Mouse (Mus musculus) lung, embryonic 15.5 days (tissue): ENCODE data around the gene Rcan1. TPM values are rescaled to one million over a fixed set of nuclear protein-coding genes. Genes with fewer than 3 reads are reported as not detected.

ENCODE experiments used
- ATAC-seq: fragments of 200-750 bp; cut with Nextera tagmentation; 2 replicates; pipeline ENCODE4 v1.8.0; 2017; ENCODE audit warnings: moderate number of reproducible peaks, borderline replicate concordance; ENCODE audit not compliant: low FRiP score, low TSS enrichment; ENCODE audit errors: extremely low read depth
- H3K27ac ChIP-seq: fragments of 300-500 bp; sonication (generic); 2 replicates; pipeline ENCODE4 v1.5.1; 2015; ENCODE audit warnings: moderate library complexity, mild to moderate bottlenecking, inconsistent platforms
- H3K27me3 ChIP-seq: fragments of 300-500 bp; sonication (generic); 2 replicates; pipeline ENCODE4 v1.6.1; 2015; ENCODE audit warnings: inconsistent platforms
- H3K36me3 ChIP-seq: fragments of 300-500 bp; sonication (generic); 2 replicates; pipeline ENCODE4 v1.6.1; 2015; ENCODE audit warnings: inconsistent platforms
- H3K4me1 ChIP-seq: fragments of 300-500 bp; sonication (generic); 2 replicates; pipeline ENCODE4 v1.6.1; 2015; ENCODE audit warnings: inconsistent platforms
- H3K4me2 ChIP-seq: fragments of 300-500 bp; sonication (generic); 2 replicates; pipeline ENCODE4 v1.6.1; 2015; ENCODE audit warnings: inconsistent platforms, mild to moderate bottlenecking, moderate library complexity
- H3K4me3 ChIP-seq: fragments of 300-500 bp; sonication (generic); 2 replicates; pipeline ENCODE4 v1.5.1; 2015; ENCODE audit warnings: mild to moderate bottlenecking, inconsistent platforms
- H3K9ac ChIP-seq: fragments of 300-500 bp; sonication (generic); 2 replicates; pipeline ENCODE4 v1.6.1; 2015; ENCODE audit warnings: inconsistent platforms
- H3K9me3 ChIP-seq: fragments of 300-500 bp; sonication (generic); 2 replicates; pipeline ENCODE4 v1.6.1; 2016; ENCODE audit warnings: inconsistent platforms
- WGBS: fragments of 180-500 bp; shearing (Covaris S2); methylation state at CpG from one replicate; pipeline ENCODE4 v1.1.7; 2015; 5-methylcytosine and 5-hydroxymethylcytosine counted together
- polyA plus RNA-seq: library from polyadenylated mRNA; unstranded; fragments of >200 nt; fragmentation: Nextera tagmentation; extraction: Ambion mirVana; gene quantifications from 2 replicates; pipeline ENCODE4 v1.2.1, GENCODE M21; 2015

Gene Rcan1
- polyA plus RNA-seq, 1 experiment from 2014 or later = 51.4 TPM

GRCm38 (mm10) chr16:92498589-92498981, 27.9 kb upstream of the Rcan1 start:
- no peaks in the 10 kb centered on the region for H3K9me3 ChIP-seq
- under 1% methylated on average over 34 of the region's 34 CpGs for WGBS
- H3K4me2 ChIP-seq = peak overlapping the region; percentile 89
- no peaks in the 10 kb centered on the region for H3K36me3 ChIP-seq
- peak; percentile 44 for ATAC-seq
- peak overlapping the region; percentile 52 for H3K4me3 ChIP-seq
- H3K27me3 ChIP-seq = peaks cover 29% of the 10 kb centered on the region
- H3K4me1 ChIP-seq = peaks cover 31% of the 10 kb centered on the region
- H3K27ac ChIP-seq = peak overlapping the region; percentile 88
- peak overlapping the region; percentile 43 for H3K9ac ChIP-seq

- H3K9ac ChIP-seq = peak overlapping the region; percentile 43
- no peaks in the 10 kb centered on the region for H3K36me3 ChIP-seq
- no peaks in the 10 kb centered on the region for H3K9me3 ChIP-seq
- peak overlapping the region; percentile 88 for H3K27ac ChIP-seq
- peak overlapping the region; percentile 89 for H3K4me2 ChIP-seq
- WGBS = 7% methylated on average over 26 of the region's 26 CpGs
- peaks cover 31% of the 10 kb centered on the region for H3K4me1 ChIP-seq
- peaks cover 29% of the 10 kb centered on the region for H3K27me3 ChIP-seq
- H3K4me3 ChIP-seq = peak overlapping the region; percentile 52
- ATAC-seq = peak; percentile 74; the same call in 1 of the 2 replicates
Measured at GRCm38 (mm10) chr16:92497851-92498588, 27.4 kb upstream of the Rcan1 start.

DNA sequence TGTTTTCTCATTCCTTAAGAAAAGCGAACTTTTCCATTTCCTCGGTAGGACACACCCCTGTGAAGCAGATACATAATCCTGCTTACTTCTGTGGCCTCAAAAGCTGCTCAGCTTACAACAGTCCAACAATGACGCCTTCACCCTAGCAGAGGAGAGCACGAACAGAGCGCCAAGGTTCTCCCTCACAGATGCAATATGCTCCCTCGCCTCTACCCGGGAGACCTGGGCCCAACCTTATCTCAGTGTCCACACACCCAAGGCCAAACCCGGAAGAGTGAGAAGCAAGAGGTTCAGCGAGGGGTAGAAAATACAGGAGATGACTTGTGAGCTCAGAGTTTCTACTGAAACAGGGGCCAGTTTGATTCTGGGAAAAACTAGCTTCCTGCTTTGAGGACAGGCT, 18.7 kb upstream of the Rcan1 start:
- H3K27ac ChIP-seq = peak overlapping the region; percentile 6; the same call in 1 of the 2 replicates

DNA sequence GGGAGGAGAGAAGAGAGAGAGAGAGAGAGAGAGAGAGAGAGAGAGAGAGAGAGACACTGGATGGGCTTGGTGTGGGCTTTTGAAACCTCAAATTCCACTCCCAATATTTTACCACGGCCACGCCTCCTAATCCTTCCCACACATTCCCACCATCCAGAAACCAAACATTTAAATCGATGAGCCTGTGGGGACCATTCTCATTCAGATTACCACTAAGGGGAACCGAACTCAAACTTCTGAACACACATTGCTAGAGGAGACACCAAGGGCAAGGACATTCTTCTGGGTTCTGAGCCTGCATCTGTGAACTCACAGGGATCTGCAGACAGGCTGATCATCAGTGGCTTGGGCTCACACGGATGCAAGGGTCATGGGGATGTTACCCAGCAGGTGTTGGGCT, 17.8 kb upstream of the Rcan1 start:
- WGBS = 86% methylated on average over 5 of the region's 5 CpGs
- no peak overlapping the region for H3K27ac ChIP-seq
- no peak overlapping the region for H3K4me3 ChIP-seq
- H3K9me3 ChIP-seq = no peaks in the 10 kb centered on the region
- no peaks in the 10 kb centered on the region for H3K36me3 ChIP-seq
- H3K4me1 ChIP-seq = no peaks in the 10 kb centered on the region; the same call in 1 of the 2 replicates
- H3K27me3 ChIP-seq = no peaks in the 10 kb centered on the region
- H3K9ac ChIP-seq = no peak overlapping the region
- H3K4me2 ChIP-seq = no peak overlapping the region
- ATAC-seq = no peak

More for the DNA sequence above, 18.7 kb upstream of the Rcan1 start:
- H3K9ac ChIP-seq = no peak overlapping the region
- H3K27me3 ChIP-seq = no peaks in the 10 kb centered on the region
- H3K36me3 ChIP-seq = no peaks in the 10 kb centered on the region
- no peak for ATAC-seq
- H3K4me3 ChIP-seq = no peak overlapping the region
- no peaks in the 10 kb centered on the region; the same call in 1 of the 2 replicates for H3K4me1 ChIP-seq
- no peaks in the 10 kb centered on the region for H3K9me3 ChIP-seq
- 51% methylated on average over 9 of the region's 9 CpGs for WGBS
- no peak overlapping the region for H3K4me2 ChIP-seq

GRCm38 (mm10) chr16:92487489-92487888, 16.8 kb upstream of the Rcan1 start:
- Histone ChIP-seq H3K4me3 (no peak overlapping the region), H3K4me1 (no peaks in the 10 kb centered on the region; the same call in 1 of the 2 replicates), H3K27ac (no peak overlapping the region), H3K36me3 (no peaks in the 10 kb centered on the region), H3K9ac (no peak overlapping the region), H3K27me3 (no peaks in the 10 kb centered on the region), H3K9me3 (no peaks in the 10 kb centered on the region), H3K4me2 (no peak overlapping the region)
- ATAC-seq = no peak
- 48% methylated on average over 4 of the region's 4 CpGs for WGBS

DNA sequence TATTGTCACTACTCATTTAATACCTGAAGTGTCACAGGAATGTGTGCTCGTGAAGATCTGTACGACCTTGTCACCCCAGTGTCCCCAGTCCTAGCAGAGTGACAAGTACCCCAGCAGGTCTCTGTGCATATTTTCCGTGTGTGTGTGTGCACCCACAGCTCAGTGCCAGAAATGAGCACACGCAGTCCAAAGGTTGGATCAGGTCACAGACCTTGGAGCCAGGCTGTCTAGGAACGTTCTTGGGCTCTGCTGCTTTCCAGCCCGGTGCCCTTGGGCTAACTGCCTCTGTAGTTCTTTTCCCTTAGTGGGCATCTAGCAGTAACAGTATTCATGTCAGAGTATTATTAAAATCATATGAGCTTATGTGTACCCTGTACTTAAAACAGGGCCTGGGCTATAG, 16.4 kb upstream of the Rcan1 start:
- WGBS = 71% methylated on average over 6 of the region's 6 CpGs
- no peak overlapping the region for H3K27ac ChIP-seq

GRCm38 (mm10) chr16:92485436-92485835, 14.8 kb upstream of the Rcan1 start, which contains the start of gene Clic6:
Gene Clic6, plus strand, starts transcription at chr16:92485736.
- Histone ChIP-seq H3K9me3 (no peaks in the 10 kb centered on the region), H3K9ac (no peak within 1 kb of the TSS), H3K27ac (no peak within 1 kb of the TSS), H3K4me2 (no peak within 1 kb of the TSS), H3K4me3 (no peak within 1 kb of the TSS), H3K4me1 (no peaks in the 10 kb centered on the region; the same call in 1 of the 2 replicates), H3K36me3 (no peaks in the 10 kb centered on the region), H3K27me3 (peaks cover under 1% of the 10 kb centered on the region; the same call in 1 of the 2 replicates)
- 87% methylated on average over 5 of the region's 5 CpGs for WGBS
- ATAC-seq = no peak

More for the DNA sequence above, 16.4 kb upstream of the Rcan1 start:
- Histone ChIP-seq H3K4me1 (no peaks in the 10 kb centered on the region; the same call in 1 of the 2 replicates), H3K4me3 (no peak overlapping the region), H3K27me3 (no peaks in the 10 kb centered on the region), H3K9ac (no peak overlapping the region), H3K36me3 (no peaks in the 10 kb centered on the region), H3K9me3 (no peaks in the 10 kb centered on the region), H3K4me2 (no peak overlapping the region)
- ATAC-seq = no peak

DNA sequence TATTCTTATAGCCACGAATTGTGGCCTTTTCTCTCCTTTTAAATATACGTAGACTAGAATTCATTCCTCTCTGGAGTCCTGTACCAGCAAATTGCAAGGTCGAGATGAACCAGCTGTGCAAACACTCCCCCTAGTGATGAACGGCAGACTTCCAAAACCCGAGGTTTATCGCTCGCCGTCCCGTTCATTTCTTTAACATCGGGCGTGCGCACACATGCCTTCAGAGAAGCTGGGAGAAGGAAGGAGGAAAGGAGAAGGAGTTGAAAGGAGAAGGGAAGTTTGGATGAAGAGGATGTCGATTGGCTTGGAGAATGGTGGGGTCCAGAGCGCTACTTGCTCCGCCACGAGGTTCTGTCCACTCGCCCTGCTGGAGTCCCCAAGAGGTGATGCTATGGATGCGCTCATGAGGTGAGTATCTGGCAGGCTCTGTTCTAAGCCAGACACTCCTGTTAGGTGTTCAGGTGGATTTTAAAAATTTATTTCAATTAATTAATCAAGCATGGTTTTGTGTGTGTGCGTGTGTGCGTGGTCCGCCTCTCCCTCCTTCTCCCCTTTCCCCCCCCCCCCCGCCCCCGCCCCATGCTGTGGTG, 8.0 kb upstream of the Rcan1 start:
- H3K9me3 ChIP-seq = no peaks in the 10 kb centered on the region
- H3K9ac ChIP-seq = no peak overlapping the region
- no peak overlapping the region for H3K4me3 ChIP-seq
- H3K4me2 ChIP-seq = peak overlapping the region; percentile 47
- ATAC-seq = no peak
- H3K36me3 ChIP-seq = no peaks in the 10 kb centered on the region
- peaks cover 23% of the 10 kb centered on the region for H3K27me3 ChIP-seq
- no peak overlapping the region for H3K27ac ChIP-seq
- H3K4me1 ChIP-seq = peaks cover 7% of the 10 kb centered on the region; the same call in 1 of the 2 replicates
- WGBS = 14% methylated on average over 22 of the region's 23 CpGs

- H3K9ac ChIP-seq = no peak overlapping the region
- peak overlapping the region; percentile 18; the same call in 1 of the 2 replicates for H3K4me2 ChIP-seq
- peak; percentile 37; the same call in 1 of the 2 replicates for ATAC-seq
- H3K4me3 ChIP-seq = no peak overlapping the region
- H3K36me3 ChIP-seq = no peaks in the 10 kb centered on the region
- peaks cover 20% of the 10 kb centered on the region for H3K4me1 ChIP-seq
- peaks cover 21% of the 10 kb centered on the region for H3K27me3 ChIP-seq
- no peaks in the 10 kb centered on the region for H3K9me3 ChIP-seq
- WGBS = 53% methylated on average over 25 of the region's 25 CpGs
- H3K27ac ChIP-seq = no peak overlapping the region
Measured at GRCm38 (mm10) chr16:92475093-92475860, 4.6 kb upstream of the Rcan1 start.

GRCm38 (mm10) chr16:92472898-92473297, 2.2 kb upstream of the Rcan1 start:
- Histone ChIP-seq H3K27ac (no peak overlapping the region), H3K4me3 (no peak overlapping the region), H3K9me3 (no peaks in the 10 kb centered on the region), H3K36me3 (no peaks in the 10 kb centered on the region), H3K9ac (no peak overlapping the region), H3K4me2 (no peak overlapping the region), H3K27me3 (no peaks in the 10 kb centered on the region), H3K4me1 (peaks cover 17% of the 10 kb centered on the region)
- 32% methylated on average over 3 of the region's 3 CpGs for WGBS
- peak; percentile 78 for ATAC-seq

GRCm38 (mm10) chr16:92468459-92468858, 2.2 kb downstream of the Rcan1 start:
- Histone ChIP-seq H3K9me3 (no peaks in the 10 kb centered on the region), H3K27me3 (no peaks in the 10 kb centered on the region), H3K4me3 (no peak overlapping the region), H3K4me1 (peaks cover 35% of the 10 kb centered on the region), H3K4me2 (no peak overlapping the region), H3K9ac (no peak overlapping the region), H3K36me3 (no peaks in the 10 kb centered on the region), H3K27ac (no peak overlapping the region)
- WGBS = 74% methylated on average over 14 of the region's 14 CpGs
- ATAC-seq = no peak
